Mouse (Mus musculus) frontal cortex, postnatal 36 days (tissue): ENCODE data around the gene Supt3.

Experiments used
- DNase-seq, 2 experiments: peaks; one replicate each; pipeline ENCODE4 v3.0.0; 2022; ENCODE audit warnings: low spot score in 2 of 2

Gene Supt3

GRCm38 (mm10) chr17:44776738-44777270 is at the start of gene Supt3:
Supt3 (plus strand) TSS chr17:44777152.
- peak; percentile 95 to 96 for DNase-seq

GRCm38 (mm10) chr17:44727675-44728074 is 49.3 kb upstream of the Supt3 start:
- no peak for DNase-seq

GRCm38 (mm10) chr17:44728464-44728863 is 48.5 kb upstream of the Supt3 start:
- DNase-seq, result no peak

GRCm38 (mm10) chr17:44733544-44734310 is 43.2 kb upstream of the Supt3 start:
- no peak for DNase-seq

- DNase-seq, result peak; percentile 48 to 67
These were observed 42.3 kb upstream of the Supt3 start for GRCm38 (mm10) chr17:44734501-44735222.

- peak in 1 of 2 experiments; percentile 63 for DNase-seq
These were observed 41.5 kb upstream of the Supt3 start for GRCm38 (mm10) chr17:44735223-44735990.

GRCm38 (mm10) chr17:44735991-44736561 is 40.9 kb upstream of the Supt3 start:
- DNase-seq, result peak; percentile 71 to 74

- peak in 1 of 2 experiments; percentile 41 for DNase-seq
These were observed 39.5 kb upstream of the Supt3 start for GRCm38 (mm10) chr17:44737275-44738120.

GRCm38 (mm10) chr17:44738121-44738637 is 38.8 kb upstream of the Supt3 start:
- peak; percentile 22 to 42 for DNase-seq

- DNase-seq, result no peak
These were observed 34.7 kb upstream of the Supt3 start for GRCm38 (mm10) chr17:44742246-44742645.

- DNase-seq, result no peak
These were observed 33.2 kb upstream of the Supt3 start for GRCm38 (mm10) chr17:44743780-44744179.

GRCm38 (mm10) chr17:44745378-44745777 is 31.6 kb upstream of the Supt3 start:
- no peak for DNase-seq

GRCm38 (mm10) chr17:44766318-44766717 is 10.6 kb upstream of the Supt3 start:
- no peak for DNase-seq

- no peak for DNase-seq
These were observed 10.0 kb upstream of the Supt3 start for GRCm38 (mm10) chr17:44766975-44767374.

- DNase-seq, result no peak
These were observed 9.6 kb upstream of the Supt3 start for GRCm38 (mm10) chr17:44767375-44767774.

- DNase-seq, result no peak
These were observed 8.4 kb upstream of the Supt3 start for GRCm38 (mm10) chr17:44768522-44768921.

- DNase-seq, result no peak
These were observed 6.1 kb upstream of the Supt3 start for GRCm38 (mm10) chr17:44770871-44771270.

GRCm38 (mm10) chr17:44772576-44772975 is 4.4 kb upstream of the Supt3 start:
- no peak for DNase-seq

- DNase-seq, result peak; percentile 65 to 77
These were observed 419 bp downstream of the Supt3 start for GRCm38 (mm10) chr17:44777337-44777804.

- DNase-seq, result no peak
These were observed 1.2 kb downstream of the Supt3 start for GRCm38 (mm10) chr17:44778141-44778540.
